Mouse (Mus musculus): ENCODE measurements at regions not wholly inside any gene's neighbourhood (a gene's known extent, or its start where the extent isn't known, plus 50 kb on each side); places are given as distances from the start of the nearest gene placed in this dataset.
A peak's percentile ranks its signal among the peaks of the same experiment; 100 is the strongest.

- Histone ChIP-seq H3K4me1 (ENCODE audit: control insufficient read depth, insufficient read depth, low read length) (no peaks in the 10 kb centered on the region), H3K4me3 (ENCODE audit: insufficient read depth, low read length) (no peak overlapping the region), H3K27ac (ENCODE audit: insufficient read depth, low read length) (no peak overlapping the region)
- TF ChIP-seq POLR2A (IDR thresholded peaks at IDR 0.05; ENCODE audit: extremely low read depth, insufficient read depth, low read length) = no peak
- no peak for TF ChIP-seq CTCF (IDR thresholded peaks at IDR 0.05; ENCODE audit: extremely low read depth, insufficient read depth, low read length)
Measured at GRCm38 (mm10) chr2:179332872-179333489, 109.2 kb upstream of the Cdh4 start.

GRCm38 (mm10) chr2:179333587-179333986 is 108.6 kb upstream of the Cdh4 start:
- no peak overlapping the region for H3K4me3 ChIP-seq (ENCODE audit: insufficient read depth, low read length)
- no peaks in the 10 kb centered on the region for H3K4me1 ChIP-seq (ENCODE audit: control insufficient read depth, insufficient read depth, low read length)
- TF ChIP-seq POLR2A (IDR thresholded peaks at IDR 0.05; ENCODE audit: extremely low read depth, insufficient read depth, low read length) (no peak), CTCF (IDR thresholded peaks at IDR 0.05; ENCODE audit: extremely low read depth, insufficient read depth, low read length) (no peak)
- H3K27ac ChIP-seq (ENCODE audit: insufficient read depth, low read length) = no peak overlapping the region

- Histone ChIP-seq H3K27ac (ENCODE audit: insufficient read depth, low read length) (no peak overlapping the region), H3K4me1 (ENCODE audit: control insufficient read depth, insufficient read depth, low read length) (no peaks in the 10 kb centered on the region), H3K4me3 (ENCODE audit: insufficient read depth, low read length) (no peak overlapping the region)
- TF ChIP-seq CTCF (IDR thresholded peaks at IDR 0.05; ENCODE audit: extremely low read depth, insufficient read depth, low read length) (no peak), POLR2A (IDR thresholded peaks at IDR 0.05; ENCODE audit: extremely low read depth, insufficient read depth, low read length) (no peak)
Measured at GRCm38 (mm10) chr2:179336235-179336634, 106.0 kb upstream of the Cdh4 start.

- Histone ChIP-seq H3K4me3 (ENCODE audit: insufficient read depth, low read length) (no peak overlapping the region), H3K27ac (ENCODE audit: insufficient read depth, low read length) (no peak overlapping the region), H3K4me1 (ENCODE audit: control insufficient read depth, insufficient read depth, low read length) (no peaks in the 10 kb centered on the region)
- TF ChIP-seq CTCF (IDR thresholded peaks at IDR 0.05; ENCODE audit: extremely low read depth, insufficient read depth, low read length) (no peak), POLR2A (IDR thresholded peaks at IDR 0.05; ENCODE audit: extremely low read depth, insufficient read depth, low read length) (no peak)
Measured at GRCm38 (mm10) chr2:179352676-179353075, 89.6 kb upstream of the Cdh4 start.

GRCm38 (mm10) chr2:179354866-179355265 is 87.4 kb upstream of the Cdh4 start:
- TF ChIP-seq POLR2A (IDR thresholded peaks at IDR 0.05; ENCODE audit: extremely low read depth, insufficient read depth, low read length) (no peak), CTCF (IDR thresholded peaks at IDR 0.05; ENCODE audit: extremely low read depth, insufficient read depth, low read length) (no peak)

GRCm38 (mm10) chr2:179370882-179371546 is 71.2 kb upstream of the Cdh4 start:
- H3K4me1 ChIP-seq (ENCODE audit: control insufficient read depth, insufficient read depth, low read length) = no peaks in the 10 kb centered on the region
- H3K27ac ChIP-seq (ENCODE audit: insufficient read depth, low read length) = no peak overlapping the region
- H3K4me3 ChIP-seq (ENCODE audit: insufficient read depth, low read length) = 0 out of 2 replicates have a peak overlapping the region, but pooled peaks have one; percentile 11
- no peak for TF ChIP-seq CTCF (IDR thresholded peaks at IDR 0.05; ENCODE audit: extremely low read depth, insufficient read depth, low read length)
- TF ChIP-seq POLR2A (IDR thresholded peaks at IDR 0.05; ENCODE audit: extremely low read depth, insufficient read depth, low read length) = no peak

More at GRCm38 (mm10) chr2:179354866-179355265, 87.4 kb upstream of the Cdh4 start:
- no peaks in the 10 kb centered on the region for H3K4me1 ChIP-seq (ENCODE audit: control insufficient read depth, insufficient read depth, low read length)
- no peak overlapping the region for H3K4me3 ChIP-seq (ENCODE audit: insufficient read depth, low read length)
- no peak overlapping the region for H3K27ac ChIP-seq (ENCODE audit: insufficient read depth, low read length)

- no peak overlapping the region for H3K27ac ChIP-seq (ENCODE audit: insufficient read depth, low read length)
- H3K4me3 ChIP-seq (ENCODE audit: insufficient read depth, low read length) = 0 out of 2 replicates have a peak overlapping the region, but pooled peaks have one; percentile 11
- no peaks in the 10 kb centered on the region for H3K4me1 ChIP-seq (ENCODE audit: control insufficient read depth, insufficient read depth, low read length)
- TF ChIP-seq CTCF (IDR thresholded peaks at IDR 0.05; ENCODE audit: extremely low read depth, insufficient read depth, low read length) = 0 out of 2 replicates have a peak, but pooled peaks have one; percentile 10
- TF ChIP-seq POLR2A (IDR thresholded peaks at IDR 0.05; ENCODE audit: extremely low read depth, insufficient read depth, low read length) = no peak
Measured at GRCm38 (mm10) chr2:179371553-179371952, 70.7 kb upstream of the Cdh4 start.

GRCm38 (mm10) chr2:179379691-179380443 is 62.4 kb upstream of the Cdh4 start:
- H3K27ac ChIP-seq (ENCODE audit: insufficient read depth, low read length) = no peak overlapping the region
- no peak overlapping the region for H3K4me3 ChIP-seq (ENCODE audit: insufficient read depth, low read length)
- H3K4me1 ChIP-seq (ENCODE audit: control insufficient read depth, insufficient read depth, low read length) = no peaks in the 10 kb centered on the region
- TF ChIP-seq POLR2A (IDR thresholded peaks at IDR 0.05; ENCODE audit: extremely low read depth, insufficient read depth, low read length) (no peak), CTCF (IDR thresholded peaks at IDR 0.05; ENCODE audit: extremely low read depth, insufficient read depth, low read length) (no peak)

GRCm38 (mm10) chr2:179380444-179380705 is 61.9 kb upstream of the Cdh4 start:
- H3K4me3 ChIP-seq (ENCODE audit: insufficient read depth, low read length) = no peak overlapping the region
- H3K4me1 ChIP-seq (ENCODE audit: control insufficient read depth, insufficient read depth, low read length) = no peaks in the 10 kb centered on the region
- no peak for TF ChIP-seq POLR2A (IDR thresholded peaks at IDR 0.05; ENCODE audit: extremely low read depth, insufficient read depth, low read length)
- no peak for TF ChIP-seq CTCF (IDR thresholded peaks at IDR 0.05; ENCODE audit: extremely low read depth, insufficient read depth, low read length)
- H3K27ac ChIP-seq (ENCODE audit: insufficient read depth, low read length) = no peak overlapping the region
